Mouse (Mus musculus): ENCODE data around the gene Ttc27. TPM values are rescaled to one million over a fixed set of nuclear protein-coding genes. Genes with fewer than 3 reads are reported as not detected.

The Ttc27 gene
- polyA plus RNA-seq, 1 experiment from 2014 or later: 22.9 TPM

DNA sequence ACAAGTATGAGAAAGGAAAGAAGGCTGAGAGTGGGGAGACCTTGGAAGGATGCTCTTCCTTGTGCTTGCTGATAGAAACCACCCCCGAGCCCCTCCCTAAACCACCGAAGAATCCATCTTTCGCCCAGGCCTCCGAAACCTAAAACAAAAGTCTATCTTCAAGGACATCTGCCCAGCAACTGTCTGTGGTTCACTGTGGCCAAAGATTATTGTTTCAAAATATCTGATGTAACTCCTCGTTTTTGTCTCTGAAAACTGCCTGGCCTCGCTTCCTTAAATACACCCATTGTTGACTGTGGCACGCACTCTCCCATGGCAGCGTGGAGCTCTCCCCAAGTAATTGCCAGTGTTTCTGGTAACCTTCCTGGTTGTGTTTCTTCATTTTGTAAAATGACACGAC, 155.0 kb downstream of the Ttc27 start:
- ATAC-seq (ENCODE audit: low FRiP score): no peak
- WGBS: 82% methylated on average over 9 of the region's 9 CpGs

DNA sequence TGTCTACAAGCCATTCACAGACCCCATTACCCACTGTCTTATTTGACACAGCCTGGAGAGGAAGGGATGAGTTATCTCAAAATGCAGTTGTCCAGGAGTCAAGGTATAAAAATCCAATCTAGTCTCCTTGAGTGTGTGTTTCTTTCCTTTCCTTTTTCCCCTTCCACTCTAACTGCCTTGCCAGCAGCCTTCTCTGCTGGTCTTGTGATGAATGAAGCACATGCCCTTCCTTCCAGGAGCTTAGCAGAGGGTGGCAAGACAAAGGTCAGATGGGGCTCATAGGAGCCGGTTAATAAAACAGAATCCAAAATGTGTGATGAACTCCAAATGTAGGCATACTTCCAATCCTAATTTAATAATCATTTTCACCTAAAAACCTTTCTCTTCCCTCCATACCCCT, 156.2 kb downstream of the Ttc27 start:
- H3K9ac ChIP-seq: no peak overlapping the region
- H3K4me1 ChIP-seq: peaks cover 7% of the 10 kb centered on the region; the same call in 1 of the 2 replicates
- no peaks in the 10 kb centered on the region for H3K27me3 ChIP-seq
- H3K4me2 ChIP-seq: no peak overlapping the region
- H3K9me3 ChIP-seq: no peaks in the 10 kb centered on the region
- no peak for ATAC-seq (ENCODE audit: low FRiP score)
- H3K27ac ChIP-seq: no peak overlapping the region
- H3K36me3 ChIP-seq (replicated peaks): no peaks in the 10 kb centered on the region
- 84% methylated on average over 1 of the region's 1 CpGs for WGBS
- H3K4me3 ChIP-seq (replicated peaks): no peak overlapping the region

More for the DNA sequence above, 155.0 kb downstream of the Ttc27 start:
- no peak overlapping the region for H3K4me2 ChIP-seq
- H3K27ac ChIP-seq: no peak overlapping the region
- H3K27me3 ChIP-seq: no peaks in the 10 kb centered on the region
- no peak overlapping the region for H3K4me3 ChIP-seq (replicated peaks)
- no peaks in the 10 kb centered on the region for H3K9me3 ChIP-seq
- no peak overlapping the region for H3K9ac ChIP-seq
- peaks cover 17% of the 10 kb centered on the region for H3K4me1 ChIP-seq
- no peaks in the 10 kb centered on the region for H3K36me3 ChIP-seq (replicated peaks)

DNA sequence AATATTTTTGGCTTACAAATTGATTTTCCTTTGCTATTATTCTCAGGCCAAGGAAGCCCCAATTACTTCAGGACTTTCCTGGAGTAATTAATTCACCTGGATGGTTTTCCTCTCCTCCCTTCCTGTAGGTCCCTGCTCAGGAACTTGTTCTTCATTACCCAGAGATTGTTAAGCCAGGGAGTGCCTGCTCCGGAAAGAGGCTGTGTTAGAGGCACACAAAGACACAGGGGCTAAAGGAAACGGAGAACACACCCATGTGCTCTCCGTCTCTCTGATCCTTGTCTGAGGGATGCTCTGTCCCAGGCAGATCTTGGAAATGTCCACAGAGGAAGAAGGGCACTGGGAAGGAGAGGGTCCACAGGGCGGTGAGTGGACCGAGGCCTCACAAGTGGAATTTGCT, 158.2 kb downstream of the Ttc27 start:
- no peak overlapping the region for H3K9ac ChIP-seq
- WGBS: 87% methylated on average over 5 of the region's 5 CpGs
- no peaks in the 10 kb centered on the region for H3K27me3 ChIP-seq
- H3K36me3 ChIP-seq (replicated peaks): no peaks in the 10 kb centered on the region
- H3K9me3 ChIP-seq: no peaks in the 10 kb centered on the region
- no peak for ATAC-seq (ENCODE audit: low FRiP score)
- no peak overlapping the region for H3K4me2 ChIP-seq
- no peaks in the 10 kb centered on the region for H3K4me1 ChIP-seq
- H3K27ac ChIP-seq: no peak overlapping the region
- H3K4me3 ChIP-seq (replicated peaks): no peak overlapping the region

DNA sequence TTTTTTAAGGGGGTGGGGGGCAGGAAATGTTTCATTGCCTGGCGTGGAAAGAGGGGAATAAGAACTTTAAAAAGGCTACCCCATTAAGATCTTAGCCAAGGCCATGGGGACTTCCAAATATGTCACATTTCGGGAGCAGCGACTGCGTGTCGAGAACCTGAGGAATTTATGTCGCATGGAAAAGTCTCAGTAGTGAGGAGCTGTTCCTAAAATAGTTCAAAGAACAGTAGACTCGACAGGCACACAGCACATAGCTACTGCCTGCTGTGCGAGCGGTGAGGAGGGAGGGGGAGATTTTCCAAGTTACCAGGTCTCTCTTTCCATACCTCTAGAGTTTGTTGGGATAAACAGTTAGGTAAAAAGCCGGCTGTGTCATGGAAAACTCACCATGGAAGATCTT, 159.4 kb downstream of the Ttc27 start:
- Histone ChIP-seq H3K36me3 (replicated peaks) (no peaks in the 10 kb centered on the region), H3K9ac (no peak overlapping the region), H3K4me3 (replicated peaks) (no peak overlapping the region), H3K27ac (no peak overlapping the region), H3K4me2 (no peak overlapping the region), H3K9me3 (no peaks in the 10 kb centered on the region), H3K27me3 (no peaks in the 10 kb centered on the region), H3K4me1 (no peaks in the 10 kb centered on the region)
- no peak for ATAC-seq (ENCODE audit: low FRiP score)
- WGBS: 92% methylated on average over 10 of the region's 10 CpGs

DNA sequence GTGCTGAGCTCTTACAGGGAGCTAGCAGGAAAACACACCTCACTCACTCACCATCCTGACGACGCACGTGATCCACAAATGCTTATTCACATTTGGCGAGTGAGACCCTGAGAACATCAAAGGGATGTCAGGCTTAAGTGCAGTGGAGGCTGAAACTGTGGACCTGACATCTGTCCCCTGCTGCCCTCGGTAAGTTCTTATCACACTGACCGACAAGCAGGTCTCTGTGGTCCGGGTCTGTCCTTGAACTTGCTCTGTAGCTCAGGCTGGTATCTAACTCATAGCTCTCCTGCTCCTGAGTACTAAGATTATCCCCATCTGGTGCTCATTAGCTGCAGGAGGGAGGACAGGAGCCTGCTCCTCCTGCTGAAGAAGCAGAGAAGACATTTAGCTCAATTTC, 162.2 kb downstream of the Ttc27 start:
- Histone ChIP-seq H3K4me2 (no peak overlapping the region), H3K4me1 (no peaks in the 10 kb centered on the region), H3K27ac (no peak overlapping the region), H3K36me3 (replicated peaks) (no peaks in the 10 kb centered on the region), H3K4me3 (replicated peaks) (no peak overlapping the region), H3K9ac (no peak overlapping the region), H3K27me3 (no peaks in the 10 kb centered on the region), H3K9me3 (no peaks in the 10 kb centered on the region)
- ATAC-seq (ENCODE audit: low FRiP score): no peak
- 80% methylated on average over 7 of the region's 7 CpGs for WGBS

DNA sequence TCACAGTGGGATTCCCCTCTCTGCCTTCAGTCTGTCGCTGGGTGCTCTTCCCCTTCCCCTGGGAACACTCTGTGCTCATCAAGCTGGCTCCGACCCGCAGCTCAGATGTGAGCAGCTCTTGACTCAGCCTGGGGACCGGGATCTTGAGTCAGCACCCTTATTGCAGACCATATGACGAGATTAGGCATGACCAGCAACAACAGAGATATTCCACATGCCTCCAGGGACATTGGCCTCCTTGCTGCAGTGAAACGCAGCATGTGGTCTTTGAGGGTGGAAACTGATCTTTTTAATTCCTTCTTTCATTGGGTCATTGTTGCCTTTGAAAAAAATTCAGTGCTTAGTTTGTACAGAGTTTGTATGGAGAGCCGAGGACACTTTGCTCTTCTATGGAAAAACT, 169.5 kb downstream of the Ttc27 start:
- 35% methylated on average over 7 of the region's 7 CpGs for WGBS
- no peak overlapping the region for H3K4me2 ChIP-seq
- H3K27me3 ChIP-seq: no peaks in the 10 kb centered on the region
- no peak overlapping the region for H3K4me3 ChIP-seq (replicated peaks)
- ATAC-seq (ENCODE audit: low FRiP score): no peak
- H3K4me1 ChIP-seq: 0 out of 2 replicates have a peak, but pooled peaks cover 3% of the 10 kb centered on the region
- no peaks in the 10 kb centered on the region for H3K36me3 ChIP-seq (replicated peaks)
- H3K9ac ChIP-seq: no peak overlapping the region
- H3K9me3 ChIP-seq: no peaks in the 10 kb centered on the region
- H3K27ac ChIP-seq: no peak overlapping the region

DNA sequence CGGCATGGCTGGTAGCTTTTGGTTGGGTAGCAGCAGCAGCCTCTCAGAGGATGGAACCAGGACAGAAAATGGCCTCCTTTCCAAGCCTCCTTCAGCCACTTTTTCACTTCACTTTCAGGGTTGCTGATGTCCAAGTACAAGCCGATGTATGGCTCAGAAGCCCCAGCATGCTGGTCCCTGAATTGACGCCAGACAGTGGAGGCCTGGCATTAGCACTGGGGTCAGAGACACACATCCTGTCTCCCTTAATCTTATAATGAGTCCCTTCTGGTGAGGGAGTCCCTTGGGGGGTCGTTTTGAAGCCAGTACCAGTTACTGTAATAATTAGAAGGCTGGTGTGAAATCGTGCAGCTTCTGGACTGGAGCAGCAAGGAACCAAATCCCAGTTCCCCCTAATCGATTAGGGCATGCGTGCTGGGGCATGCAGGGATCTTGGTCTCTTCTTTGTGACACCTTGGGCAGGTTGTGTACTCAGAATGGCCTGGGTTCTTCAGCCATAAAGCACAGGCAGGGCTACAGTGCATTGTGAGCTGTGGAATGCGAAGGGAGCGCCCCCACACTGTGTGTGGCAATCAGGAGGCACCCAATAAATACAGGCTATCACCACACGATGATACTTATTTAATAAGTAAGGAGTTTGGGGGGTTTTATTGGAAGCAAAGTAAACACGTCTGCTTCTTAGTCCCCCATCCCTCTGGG, 171.5 kb downstream of the Ttc27 start:
- no peak for ATAC-seq (ENCODE audit: low FRiP score)

DNA sequence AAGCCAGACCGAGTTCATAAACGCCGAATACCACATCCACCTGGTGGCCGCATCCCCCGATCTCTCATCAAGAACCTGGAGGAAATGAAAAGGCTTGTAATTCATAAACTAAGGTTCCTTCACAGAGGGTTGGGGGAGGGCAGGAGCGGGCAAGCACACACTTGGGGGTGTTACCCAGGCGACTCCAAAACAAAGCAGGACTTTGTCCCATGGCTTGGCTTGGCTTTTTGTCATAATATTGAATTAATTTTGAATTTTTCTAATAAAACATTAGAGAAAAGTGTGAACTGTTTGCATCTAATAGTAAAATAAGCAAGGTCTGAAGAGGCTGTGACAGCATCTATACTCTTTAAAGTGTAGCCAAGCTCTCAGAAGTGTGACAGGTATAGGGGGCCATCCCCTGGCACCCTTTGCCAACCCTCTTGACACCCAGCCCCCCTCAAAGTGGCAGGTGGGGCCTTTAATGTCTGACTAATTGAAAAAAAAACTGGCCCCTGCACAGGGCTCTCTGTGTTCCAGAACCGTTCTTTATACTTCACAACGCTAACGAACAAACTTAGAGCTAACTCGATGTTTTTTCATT, 172.1 kb downstream of the Ttc27 start:
- Histone ChIP-seq H3K4me1 (0 out of 2 replicates have a peak, but pooled peaks cover 3% of the 10 kb centered on the region), H3K27me3 (no peaks in the 10 kb centered on the region), H3K4me3 (replicated peaks) (no peak overlapping the region), H3K36me3 (replicated peaks) (no peaks in the 10 kb centered on the region), H3K9me3 (no peaks in the 10 kb centered on the region), H3K4me2 (no peak overlapping the region), H3K9ac (no peak overlapping the region), H3K27ac (no peak overlapping the region)
- ATAC-seq (ENCODE audit: low FRiP score): no peak
- WGBS: 83% methylated on average over 11 of the region's 11 CpGs

More for the DNA sequence above, 171.5 kb downstream of the Ttc27 start:
- Histone ChIP-seq H3K4me3 (replicated peaks) (no peak overlapping the region), H3K9me3 (no peaks in the 10 kb centered on the region), H3K4me2 (no peak overlapping the region), H3K9ac (no peak overlapping the region), H3K36me3 (replicated peaks) (no peaks in the 10 kb centered on the region), H3K4me1 (0 out of 2 replicates have a peak, but pooled peaks cover 3% of the 10 kb centered on the region), H3K27me3 (no peaks in the 10 kb centered on the region), H3K27ac (no peak overlapping the region)
- 78% methylated on average over 11 of the region's 11 CpGs for WGBS

DNA sequence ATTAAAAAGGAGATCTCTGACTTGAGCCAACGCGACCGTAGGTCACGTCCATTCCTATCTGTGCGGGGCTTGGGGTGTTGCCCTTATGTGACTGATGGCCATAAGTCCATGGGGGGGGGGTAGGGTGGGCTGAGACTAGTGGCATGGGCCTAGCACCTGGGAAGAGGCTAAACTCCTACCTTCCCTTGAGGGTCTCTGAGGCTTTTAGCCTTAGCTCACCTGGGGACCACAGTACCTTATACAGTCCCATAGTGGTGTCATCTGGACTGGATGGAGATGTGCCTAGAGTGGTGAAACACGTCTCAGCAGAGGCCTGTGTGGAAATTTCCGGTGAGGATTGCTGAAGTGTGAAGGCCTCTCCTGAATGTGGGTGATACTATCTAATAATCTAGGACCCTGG, 184.9 kb downstream of the Ttc27 start:
- Histone ChIP-seq H3K4me3 (replicated peaks) (no peak overlapping the region), H3K9me3 (0 out of 2 replicates have a peak, but pooled peaks cover 4% of the 10 kb centered on the region), H3K4me1 (peaks cover 10% of the 10 kb centered on the region), H3K27me3 (no peaks in the 10 kb centered on the region), H3K9ac (no peak overlapping the region), H3K4me2 (no peak overlapping the region), H3K36me3 (replicated peaks) (no peaks in the 10 kb centered on the region), H3K27ac (no peak overlapping the region)
- 94% methylated on average over 7 of the region's 7 CpGs for WGBS
- ATAC-seq (ENCODE audit: low FRiP score): no peak

DNA sequence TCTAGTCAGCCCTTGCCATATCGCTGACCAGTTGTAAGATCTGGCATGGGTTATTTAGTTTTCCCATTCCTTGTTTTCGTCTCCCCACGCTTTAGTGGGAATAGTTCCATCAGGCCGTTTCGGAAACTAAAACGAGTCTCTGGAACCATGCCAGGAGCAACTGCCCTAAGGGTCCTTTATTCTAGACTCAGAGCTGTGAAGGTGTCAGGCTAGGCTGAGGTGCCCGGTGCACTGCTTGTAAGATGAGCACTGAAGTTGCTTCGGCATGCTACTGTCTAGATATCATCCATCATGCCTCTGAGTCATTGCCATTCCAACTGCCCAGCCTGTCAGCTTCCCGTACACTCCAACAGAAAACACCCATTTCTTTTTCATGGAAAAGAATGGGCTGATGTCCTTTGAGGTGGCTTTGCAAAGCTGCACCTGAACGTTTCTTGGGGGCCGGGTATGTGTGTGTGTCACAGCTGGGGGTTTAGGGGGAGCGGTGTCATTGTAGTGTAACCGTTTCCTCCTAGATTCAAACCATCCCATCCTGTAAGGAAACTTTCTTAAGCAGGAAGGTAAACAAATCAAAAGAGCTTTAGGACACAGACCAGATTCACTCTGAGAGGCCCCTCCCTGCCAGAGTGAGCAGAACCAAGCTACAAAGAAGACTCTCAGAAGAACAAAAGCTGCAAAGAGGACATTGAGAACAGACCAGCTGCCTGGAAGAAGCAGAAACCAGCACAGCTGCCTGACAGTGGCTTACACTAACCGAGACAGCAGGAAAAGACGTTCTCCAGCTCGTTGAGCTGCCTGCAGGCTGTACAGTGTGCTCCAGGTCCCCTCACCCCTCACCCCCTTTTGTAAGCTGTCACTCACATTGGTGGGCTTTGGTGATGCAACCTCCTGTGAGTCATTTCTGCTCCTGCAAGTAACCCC, 186.1 kb downstream of the Ttc27 start:
- Histone ChIP-seq H3K36me3 (replicated peaks) (no peaks in the 10 kb centered on the region), H3K9me3 (0 out of 2 replicates have a peak, but pooled peaks cover 4% of the 10 kb centered on the region), H3K9ac (no peak overlapping the region), H3K27me3 (no peaks in the 10 kb centered on the region), H3K4me1 (peaks cover 10% of the 10 kb centered on the region), H3K4me2 (no peak overlapping the region), H3K27ac (no peak overlapping the region), H3K4me3 (replicated peaks) (no peak overlapping the region)
- 61% methylated on average over 16 of the region's 16 CpGs for WGBS
- peak; percentile 36; the same call in 1 of the 2 replicates for ATAC-seq (ENCODE audit: low FRiP score)

DNA sequence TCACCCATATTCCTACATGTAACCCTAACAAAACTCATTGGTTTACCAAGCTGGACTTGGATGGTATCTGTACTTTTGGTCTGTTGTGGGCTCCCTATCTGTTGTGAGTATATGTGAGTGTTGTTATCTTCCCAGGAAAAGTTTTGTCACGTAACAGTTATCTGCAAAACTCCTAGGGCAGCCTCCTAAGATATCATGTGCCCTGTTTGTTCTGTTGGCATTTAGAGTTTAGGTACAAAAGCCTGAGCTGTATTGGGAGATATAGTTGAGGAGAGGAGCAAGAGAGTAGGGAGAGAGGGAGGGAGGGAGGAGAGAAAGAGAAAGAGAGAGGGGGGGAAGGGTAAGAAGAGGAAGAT, 186.8 kb downstream of the Ttc27 start:
- Histone ChIP-seq H3K9ac (no peak overlapping the region), H3K27me3 (no peaks in the 10 kb centered on the region), H3K4me1 (peaks cover 10% of the 10 kb centered on the region), H3K9me3 (0 out of 2 replicates have a peak, but pooled peaks cover 4% of the 10 kb centered on the region), H3K4me2 (no peak overlapping the region), H3K36me3 (replicated peaks) (no peaks in the 10 kb centered on the region), H3K27ac (no peak overlapping the region), H3K4me3 (replicated peaks) (no peak overlapping the region)
- 89% methylated on average over 1 of the region's 1 CpGs for WGBS
- no peak for ATAC-seq (ENCODE audit: low FRiP score)

DNA sequence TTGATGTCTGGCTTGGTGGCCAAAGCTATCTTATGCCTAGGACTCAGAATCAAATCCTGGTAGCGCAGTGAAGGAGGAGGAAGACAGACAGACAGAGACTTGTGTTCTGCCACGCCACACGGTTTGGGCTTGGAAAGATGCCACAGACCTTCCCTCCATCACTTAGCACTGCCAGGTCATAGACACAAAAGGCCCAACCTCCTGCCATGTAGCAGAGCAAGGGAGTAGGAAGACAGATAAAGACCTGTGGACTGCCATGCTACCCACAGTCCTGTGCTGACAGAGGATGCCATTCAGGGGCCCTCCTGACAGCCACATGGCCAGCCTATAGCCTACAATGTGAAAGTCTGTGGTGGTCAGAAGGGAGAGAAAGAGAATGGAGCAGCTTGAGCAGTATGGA, 187.4 kb downstream of the Ttc27 start:
- no peak for ATAC-seq (ENCODE audit: low FRiP score)
- H3K27ac ChIP-seq: no peak overlapping the region
- no peaks in the 10 kb centered on the region for H3K27me3 ChIP-seq
- peaks cover 10% of the 10 kb centered on the region for H3K4me1 ChIP-seq
- no peaks in the 10 kb centered on the region for H3K36me3 ChIP-seq (replicated peaks)
- WGBS: 92% methylated on average over 3 of the region's 3 CpGs
- H3K4me3 ChIP-seq (replicated peaks): no peak overlapping the region
- H3K4me2 ChIP-seq: no peak overlapping the region
- no peak overlapping the region for H3K9ac ChIP-seq
- 0 out of 2 replicates have a peak, but pooled peaks cover 4% of the 10 kb centered on the region for H3K9me3 ChIP-seq
